Mouse (Mus musculus) left cerebral cortex, adult 6 months (tissue): Measurements from ENCODE around the gene Lgals9. TPM values are rescaled to one million over a fixed set of nuclear protein-coding genes. Genes with fewer than 3 reads are reported as not detected.

Experiments
- long read RNA-seq, 2 experiments: library from polyadenylated mRNA; unstranded; transcript quantifications; one replicate each; pipeline ENCODE4 v2.0.0; 2019 to 2020
- polyA plus RNA-seq: library from polyadenylated mRNA; unstranded; fragments of <200 nt; fragmentation: Nextera tagmentation; gene quantifications from 2 replicates; pipeline ENCODE4 v1.2.3, GENCODE M21; 2021

Gene Lgals9
- polyA plus RNA-seq = 8.5 and 13.3 TPM in 2 replicates
- long read RNA-seq, experiment 1, transcript Lgals9-202 (10 exons, 1,520 nt) = major isoform, 10 of 13 reads
- long read RNA-seq, experiment 1, partial matches to known transcripts = 1 of 13 reads
- long read RNA-seq, experiment 1, other reads (novel, unspliced or antisense) = 2 of 13 reads
- long read RNA-seq, experiment 2, transcript Lgals9-202 (10 exons, 1,520 nt) = major isoform, 5 of 6 reads
- long read RNA-seq, experiment 2, partial matches to known transcripts = 0 of 6 reads
- long read RNA-seq, experiment 2, other reads (novel, unspliced or antisense) = 1 of 6 reads

GRCm38 (mm10) chr11:78984483-78985177 lies at the start of gene Lgals9:
TSS of gene Lgals9 (minus strand) at chr11:78984946.

GRCm38 (mm10) chr11:78920411-78920939 lies 64.3 kb downstream of the Lgals9 start, which contains the start of gene Nos2:
TSS of gene Nos2 (plus strand) at chr11:78920787.

Other genes with a start within 250 kb of the Lgals9 start
- 57.5 and 67.6 TPM in 2 replicates for gene Ccnq, start 233.2 kb downstream of the Lgals9 start, polyA plus RNA-seq
- gene Lyrm9, start 158.4 kb downstream of the Lgals9 start, polyA plus RNA-seq = 22.0 and 35.2 TPM in 2 replicates
- 0.15 and 0.21 TPM in 2 replicates for gene Nos2, start 64.2 kb downstream of the Lgals9 start, polyA plus RNA-seq
- 3.3 and 6.9 TPM in 2 replicates for gene Ksr1, start 161.5 kb upstream of the Lgals9 start, polyA plus RNA-seq